Mouse (Mus musculus) hindbrain, embryonic 16.5 days (tissue): ENCODE results near the gene Rpl9. TPM values are rescaled to one million over a fixed set of nuclear protein-coding genes. Genes with fewer than 3 reads are reported as not detected.

Source experiments
- ATAC-seq: fragments of 200-750 bp; cut with Nextera tagmentation; 2 replicates; pipeline ENCODE4 v1.8.0; 2017; ENCODE audit warnings: moderate TSS enrichment, moderate library complexity
- H3K27ac ChIP-seq: fragments of 300-500 bp; sonication (generic); 2 replicates; pipeline ENCODE4 v1.5.1; 2014; ENCODE audit warnings: low read depth, mild to moderate bottlenecking, control low read depth, low read length, moderate library complexity
- H3K27me3 ChIP-seq: fragments of 300-500 bp; sonication (generic); replicated peaks from 2 replicates; pipeline ENCODE4 v1.6.1; 2014; ENCODE audit warnings: low read length; ENCODE audit not compliant: control insufficient read depth, insufficient read depth
- H3K36me3 ChIP-seq: fragments of 300-500 bp; sonication (generic); 2 replicates; pipeline ENCODE4 v1.6.1; 2014; ENCODE audit warnings: mild to moderate bottlenecking, low read length, moderate library complexity, mixed read lengths; ENCODE audit not compliant: control insufficient read depth, insufficient read depth
- H3K4me1 ChIP-seq: fragments of 300-500 bp; sonication (generic); 2 replicates; pipeline ENCODE4 v1.6.1; 2014; ENCODE audit warnings: low read depth, low read length; ENCODE audit not compliant: control insufficient read depth, insufficient read depth
- H3K4me2 ChIP-seq: fragments of 300-500 bp; sonication (generic); 2 replicates; pipeline ENCODE4 v1.6.1; 2014; ENCODE audit warnings: mild to moderate bottlenecking, low read length, control low read depth, moderate library complexity
- H3K4me3 ChIP-seq: fragments of 300-500 bp; sonication (generic); 2 replicates; pipeline ENCODE4 v1.5.1; 2014; ENCODE audit warnings: mild to moderate bottlenecking, low read length, control low read depth, moderate library complexity
- H3K9ac ChIP-seq: fragments of 300-500 bp; sonication (generic); 2 replicates; pipeline ENCODE4 v1.6.1; 2014; ENCODE audit warnings: low read depth, mild to moderate bottlenecking, control low read depth, low read length, moderate library complexity
- H3K9me3 ChIP-seq: fragments of 300-500 bp; sonication (generic); 2 replicates; pipeline ENCODE4 v1.6.1; 2014; ENCODE audit warnings: mild to moderate bottlenecking, low read length, moderate library complexity; ENCODE audit not compliant: control insufficient read depth
- WGBS: fragments of 180-500 bp; shearing (Covaris S2); extraction: QIAGEN DNeasy Blood & Tissue Kit; methylation state at CpG from one replicate; pipeline ENCODE4 v1.1.7; 2014; 5-methylcytosine and 5-hydroxymethylcytosine counted together
- polyA plus RNA-seq: library from polyadenylated mRNA; unstranded; fragments of >200 nt; fragmentation: Nextera tagmentation; extraction: Ambion mirVana; gene quantifications from 2 replicates; pipeline ENCODE4 v1.2.1, GENCODE M21; 2015

The Rpl9 gene
- polyA plus RNA-seq, 1 experiment from 2014 or later: 509 TPM

- H3K4me2 ChIP-seq: no peak overlapping the region
- peaks cover 21% of the 10 kb centered on the region for H3K36me3 ChIP-seq
- WGBS: 88% methylated on average over 6 of the region's 6 CpGs
- H3K27me3 ChIP-seq: no peaks in the 10 kb centered on the region
- H3K27ac ChIP-seq: no peak overlapping the region
- no peak overlapping the region for H3K4me3 ChIP-seq
- no peaks in the 10 kb centered on the region for H3K9me3 ChIP-seq
- no peak for ATAC-seq
- peaks cover 16% of the 10 kb centered on the region for H3K4me1 ChIP-seq
- no peak overlapping the region for H3K9ac ChIP-seq
These were observed 4.0 kb downstream of the Rpl9 start for GRCm38 (mm10) chr5:65387008-65387867.

DNA sequence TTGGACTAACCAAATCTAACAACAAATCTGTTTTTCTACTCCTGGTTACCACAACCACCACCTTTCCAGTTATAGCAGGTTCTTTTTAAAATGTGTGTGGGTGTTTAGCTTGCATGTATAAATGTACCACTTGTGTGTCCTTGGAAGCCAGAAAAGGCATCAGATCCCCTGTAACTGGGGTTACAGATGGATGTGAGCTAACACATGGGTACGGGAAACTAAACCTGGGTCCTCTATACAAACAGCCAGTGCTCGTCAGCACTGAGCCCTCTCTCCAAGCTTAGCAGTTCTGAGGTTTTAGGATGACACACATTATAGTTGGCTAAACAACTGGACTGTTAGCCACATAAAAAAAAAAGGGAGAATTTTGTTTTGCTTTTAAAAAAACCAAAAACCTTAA, 5.5 kb downstream of the Rpl9 start:
- Histone ChIP-seq H3K9ac (no peak overlapping the region), H3K27me3 (no peaks in the 10 kb centered on the region), H3K4me2 (no peak overlapping the region), H3K4me1 (peaks cover 13% of the 10 kb centered on the region), H3K9me3 (no peaks in the 10 kb centered on the region), H3K27ac (no peak overlapping the region), H3K36me3 (peaks cover 21% of the 10 kb centered on the region), H3K4me3 (no peak overlapping the region)
- WGBS: 71% methylated on average over 2 of the region's 2 CpGs
- ATAC-seq: no peak

DNA sequence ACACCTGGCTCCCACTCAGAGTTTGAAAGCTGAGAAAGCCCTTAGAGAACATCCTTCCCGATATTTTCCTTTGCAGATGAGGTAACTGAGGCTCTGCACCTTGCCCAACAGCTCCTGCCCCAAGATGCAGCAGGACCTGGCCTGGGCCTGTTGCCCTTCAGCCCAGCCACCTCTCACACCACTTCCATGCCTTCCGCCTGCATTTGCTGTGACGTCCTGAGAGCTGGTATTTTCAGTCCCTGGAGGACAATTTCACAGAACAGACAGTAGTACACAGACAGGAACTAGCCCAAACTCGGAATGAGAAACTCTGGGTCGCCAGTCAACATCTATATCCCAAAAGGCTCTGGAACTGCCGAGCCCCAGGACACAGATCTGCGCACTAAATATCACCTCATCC, 16.5 kb downstream of the Rpl9 start:
- WGBS: 85% methylated on average over 7 of the region's 7 CpGs
- no peak for ATAC-seq
- H3K27ac ChIP-seq: no peak overlapping the region

GRCm38 (mm10) chr5:65371551-65371950, 19.7 kb downstream of the Rpl9 start:
- no peaks in the 10 kb centered on the region for H3K9me3 ChIP-seq
- no peak for ATAC-seq
- H3K4me3 ChIP-seq: no peak overlapping the region
- no peaks in the 10 kb centered on the region for H3K36me3 ChIP-seq
- H3K27ac ChIP-seq: no peak overlapping the region
- no peaks in the 10 kb centered on the region for H3K27me3 ChIP-seq
- no peak overlapping the region for H3K4me2 ChIP-seq
- no peaks in the 10 kb centered on the region for H3K4me1 ChIP-seq
- no peak overlapping the region for H3K9ac ChIP-seq
- 93% methylated on average over 7 of the region's 7 CpGs for WGBS

More for the DNA sequence above, 16.5 kb downstream of the Rpl9 start:
- Histone ChIP-seq H3K4me1 (no peaks in the 10 kb centered on the region), H3K27me3 (no peaks in the 10 kb centered on the region), H3K36me3 (no peaks in the 10 kb centered on the region), H3K4me2 (no peak overlapping the region), H3K9me3 (no peaks in the 10 kb centered on the region), H3K4me3 (no peak overlapping the region), H3K9ac (no peak overlapping the region)

GRCm38 (mm10) chr5:65367837-65368236, 23.4 kb downstream of the Rpl9 start:
- H3K4me2 ChIP-seq: no peak overlapping the region
- no peak overlapping the region for H3K27ac ChIP-seq
- 89% methylated on average over 11 of the region's 11 CpGs for WGBS
- no peak for ATAC-seq
- no peaks in the 10 kb centered on the region for H3K4me1 ChIP-seq
- no peaks in the 10 kb centered on the region for H3K27me3 ChIP-seq
- H3K9ac ChIP-seq: no peak overlapping the region
- no peak overlapping the region for H3K4me3 ChIP-seq
- no peaks in the 10 kb centered on the region for H3K36me3 ChIP-seq
- H3K9me3 ChIP-seq: no peaks in the 10 kb centered on the region

GRCm38 (mm10) chr5:65357771-65358170, 33.5 kb downstream of the Rpl9 start:
- Histone ChIP-seq H3K27ac (no peak overlapping the region), H3K4me2 (no peak overlapping the region)
- WGBS: 90% methylated on average over 3 of the region's 3 CpGs

GRCm38 (mm10) chr5:65356851-65357250, 34.4 kb downstream of the Rpl9 start:
- Histone ChIP-seq H3K27me3 (no peaks in the 10 kb centered on the region), H3K27ac (no peak overlapping the region), H3K9me3 (no peaks in the 10 kb centered on the region), H3K4me3 (no peak overlapping the region), H3K4me2 (no peak overlapping the region), H3K36me3 (no peaks in the 10 kb centered on the region), H3K4me1 (no peaks in the 10 kb centered on the region), H3K9ac (no peak overlapping the region)
- no peak for ATAC-seq
- 83% methylated on average over 6 of the region's 6 CpGs for WGBS

More at GRCm38 (mm10) chr5:65357771-65358170, 33.5 kb downstream of the Rpl9 start:
- no peaks in the 10 kb centered on the region for H3K4me1 ChIP-seq
- H3K9me3 ChIP-seq: no peaks in the 10 kb centered on the region
- H3K36me3 ChIP-seq: no peaks in the 10 kb centered on the region
- H3K4me3 ChIP-seq: no peak overlapping the region
- no peak overlapping the region for H3K9ac ChIP-seq
- H3K27me3 ChIP-seq: no peaks in the 10 kb centered on the region
- no peak for ATAC-seq

DNA sequence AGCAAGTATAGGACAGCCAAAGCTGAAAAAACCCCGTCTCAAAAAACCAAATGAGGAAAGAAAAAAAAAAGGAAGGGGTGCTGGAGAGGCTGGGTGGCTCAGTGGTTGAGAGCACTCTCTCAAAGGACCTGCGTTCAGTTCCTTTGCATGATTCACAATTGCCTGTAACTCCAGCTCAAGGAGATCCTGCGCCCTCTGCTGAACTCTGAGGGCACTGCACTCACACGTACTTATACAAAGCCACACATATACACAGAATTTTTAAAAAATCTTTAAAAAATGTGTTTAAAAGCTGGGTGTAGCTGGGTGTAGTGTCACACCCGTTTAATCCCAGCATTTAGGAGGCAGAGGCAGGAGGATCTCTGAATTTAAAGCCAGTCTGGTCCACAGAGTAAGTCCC, 36.3 kb downstream of the Rpl9 start:
- Histone ChIP-seq H3K4me2 (no peak overlapping the region), H3K27ac (no peak overlapping the region), H3K9me3 (no peaks in the 10 kb centered on the region), H3K9ac (no peak overlapping the region), H3K36me3 (no peaks in the 10 kb centered on the region), H3K4me1 (no peaks in the 10 kb centered on the region), H3K27me3 (no peaks in the 10 kb centered on the region), H3K4me3 (no peak overlapping the region)
- no peak for ATAC-seq
- 72% methylated on average over 5 of the region's 5 CpGs for WGBS

- Histone ChIP-seq H3K9ac (no peak overlapping the region), H3K36me3 (no peaks in the 10 kb centered on the region), H3K9me3 (no peaks in the 10 kb centered on the region), H3K4me1 (no peaks in the 10 kb centered on the region), H3K4me3 (no peak overlapping the region), H3K27ac (no peak overlapping the region), H3K27me3 (no peaks in the 10 kb centered on the region), H3K4me2 (no peak overlapping the region)
- 90% methylated on average over 3 of the region's 3 CpGs for WGBS
- ATAC-seq: no peak
These were observed 37.1 kb downstream of the Rpl9 start for GRCm38 (mm10) chr5:65354097-65354496.
